Mouse (Mus musculus) natural killer cell, adult 2 months (primary cell): ENCODE results near the gene Ptprn2.

Experiments
- DNase-seq, 2 experiments: peaks; one replicate each; pipeline ENCODE4 v3.0.0; 2022; ENCODE audit warnings: low spot score in 2 of 2

Ptprn2 gene

DNA sequence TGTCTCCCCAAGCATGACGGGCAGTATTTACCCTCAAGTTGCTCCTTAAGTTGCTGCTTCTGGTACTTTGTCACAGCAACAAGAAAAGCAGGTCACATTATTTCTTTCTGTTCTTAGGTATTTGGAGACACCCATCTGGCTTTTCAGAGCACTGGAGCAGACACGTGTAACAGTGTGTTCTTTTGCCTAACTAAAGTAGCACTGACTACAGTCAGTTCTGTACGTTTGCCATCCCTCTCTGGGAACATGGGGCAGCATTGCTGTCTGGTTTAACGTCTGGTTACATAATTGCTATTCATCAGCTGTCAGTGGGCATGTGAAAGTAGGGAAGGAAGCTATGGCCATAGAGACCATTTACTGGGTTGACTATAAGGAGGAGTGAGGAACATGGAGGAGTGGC, 736.4 kb downstream of the Ptprn2 start:
- no peak for DNase-seq

- DNase-seq: no peak
Observed at GRCm38 (mm10) chr12:117224036-117224435, 738.5 kb downstream of the Ptprn2 start.

DNA sequence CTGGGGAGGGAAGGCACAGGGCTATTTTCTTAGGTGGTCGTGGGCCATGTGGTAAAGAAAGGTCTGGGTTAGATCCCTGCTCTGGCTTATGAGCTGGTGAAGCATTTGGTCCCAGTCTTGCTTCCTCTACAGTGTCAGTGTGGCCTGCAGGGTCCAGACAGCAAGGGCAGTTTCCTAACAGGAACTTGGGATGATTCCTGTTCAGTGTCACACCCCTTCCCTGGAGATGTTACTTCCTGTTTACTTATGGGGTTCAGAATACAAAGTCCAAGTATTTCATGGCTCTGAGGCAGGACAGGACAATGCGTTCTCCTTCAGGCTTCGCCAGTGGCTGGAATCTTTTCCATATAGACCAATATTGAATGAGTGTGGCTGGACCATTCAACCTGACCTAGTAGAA, 741.7 kb downstream of the Ptprn2 start:
- no peak for DNase-seq

GRCm38 (mm10) chr12:117229442-117229841, 743.9 kb downstream of the Ptprn2 start:
- no peak for DNase-seq

GRCm38 (mm10) chr12:117230282-117230681, 744.8 kb downstream of the Ptprn2 start:
- DNase-seq: no peak

DNA sequence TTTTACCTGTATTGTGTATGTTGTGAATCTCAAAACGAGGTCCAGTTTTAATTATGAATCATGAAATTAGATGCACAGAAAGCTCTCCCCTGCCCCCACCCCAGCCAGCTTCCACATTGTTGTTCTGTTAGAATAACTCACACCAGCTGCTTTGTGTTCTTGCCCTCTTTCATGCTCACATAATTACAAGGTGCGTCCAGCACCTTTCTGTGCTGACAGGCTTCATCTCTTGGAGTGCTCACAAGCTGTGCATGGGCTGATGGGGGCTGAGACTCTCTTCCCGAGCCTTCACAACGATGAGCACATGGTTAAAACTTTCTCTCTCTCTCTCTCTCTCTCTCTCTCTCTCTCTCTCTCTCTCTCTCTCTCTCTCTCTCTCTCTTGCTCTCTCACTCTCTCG, 746.3 kb downstream of the Ptprn2 start:
- DNase-seq: no peak

- DNase-seq: no peak
Observed at GRCm38 (mm10) chr12:117235114-117235513, 749.6 kb downstream of the Ptprn2 start.

GRCm38 (mm10) chr12:117236020-117236734, 750.7 kb downstream of the Ptprn2 start:
- DNase-seq: no peak

GRCm38 (mm10) chr12:117236981-117237380, 751.5 kb downstream of the Ptprn2 start:
- DNase-seq: no peak

DNA sequence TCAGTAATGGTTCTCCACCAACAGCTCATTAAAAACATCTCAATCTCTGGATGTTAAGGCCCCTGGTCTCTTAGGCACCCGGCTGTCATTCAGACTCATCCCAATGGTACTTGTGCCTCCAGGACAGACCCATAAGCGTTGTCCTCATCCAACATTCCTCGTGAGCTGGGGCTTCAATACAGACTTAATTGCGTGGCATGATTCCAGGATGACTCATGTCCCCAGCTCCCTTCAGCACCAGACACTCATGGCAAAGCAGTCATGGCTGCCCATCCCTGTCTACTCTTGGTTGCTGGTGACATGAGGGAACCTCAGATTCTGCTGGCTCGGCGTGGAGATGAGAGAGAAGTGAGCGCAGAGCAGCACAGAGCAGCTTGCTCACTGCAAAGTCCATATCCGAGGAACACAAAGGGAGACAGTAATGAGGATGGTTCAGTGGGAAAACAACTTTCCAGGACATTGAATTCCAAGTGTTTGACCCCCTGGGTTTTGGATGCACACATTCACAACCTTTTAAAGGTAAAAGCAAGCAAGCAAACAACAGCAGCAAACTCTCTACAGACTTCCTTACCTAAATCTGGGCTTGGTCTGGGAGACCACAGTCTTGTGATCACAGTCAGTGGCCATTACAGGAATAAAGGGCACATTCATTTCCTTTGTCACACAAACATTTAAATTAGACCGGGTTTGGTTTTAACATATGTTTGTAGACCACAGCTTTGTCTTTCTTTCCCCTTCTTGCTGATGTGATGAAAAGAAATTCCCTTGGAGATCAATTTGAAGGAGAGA, 754.6 kb downstream of the Ptprn2 start:
- no peak for DNase-seq

GRCm38 (mm10) chr12:117242181-117242580, 756.7 kb downstream of the Ptprn2 start:
- DNase-seq: no peak

DNA sequence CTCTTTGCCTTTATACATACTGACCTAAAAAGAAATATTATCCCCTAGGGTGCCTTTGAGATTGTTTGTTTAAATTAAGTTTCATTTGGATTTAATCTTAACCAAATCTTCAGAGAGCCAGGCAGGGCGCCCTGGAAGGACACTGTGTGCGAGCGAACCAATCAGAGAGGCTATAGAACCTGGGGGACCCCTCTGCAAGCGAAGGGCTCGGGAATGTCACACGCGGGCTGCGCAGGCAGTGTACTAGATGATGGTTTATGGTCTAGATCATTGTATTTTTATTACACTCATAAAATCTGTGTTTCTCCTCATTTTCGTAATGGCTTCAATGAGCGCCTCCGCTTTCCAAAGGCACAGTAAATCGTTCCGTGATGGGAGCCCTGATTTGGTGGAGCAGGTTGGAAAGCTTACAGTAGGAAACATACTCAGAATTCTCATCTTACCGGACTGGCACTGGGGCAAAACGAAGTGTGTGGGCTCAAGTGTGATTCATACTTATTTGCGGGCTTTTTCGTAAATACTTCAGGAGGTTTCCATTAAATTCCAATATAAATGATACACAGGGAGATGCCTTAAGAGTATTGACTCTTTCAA, 760.5 kb downstream of the Ptprn2 start:
- no peak for DNase-seq

GRCm38 (mm10) chr12:117250465-117250864, 764.9 kb downstream of the Ptprn2 start:
- no peak for DNase-seq

DNA sequence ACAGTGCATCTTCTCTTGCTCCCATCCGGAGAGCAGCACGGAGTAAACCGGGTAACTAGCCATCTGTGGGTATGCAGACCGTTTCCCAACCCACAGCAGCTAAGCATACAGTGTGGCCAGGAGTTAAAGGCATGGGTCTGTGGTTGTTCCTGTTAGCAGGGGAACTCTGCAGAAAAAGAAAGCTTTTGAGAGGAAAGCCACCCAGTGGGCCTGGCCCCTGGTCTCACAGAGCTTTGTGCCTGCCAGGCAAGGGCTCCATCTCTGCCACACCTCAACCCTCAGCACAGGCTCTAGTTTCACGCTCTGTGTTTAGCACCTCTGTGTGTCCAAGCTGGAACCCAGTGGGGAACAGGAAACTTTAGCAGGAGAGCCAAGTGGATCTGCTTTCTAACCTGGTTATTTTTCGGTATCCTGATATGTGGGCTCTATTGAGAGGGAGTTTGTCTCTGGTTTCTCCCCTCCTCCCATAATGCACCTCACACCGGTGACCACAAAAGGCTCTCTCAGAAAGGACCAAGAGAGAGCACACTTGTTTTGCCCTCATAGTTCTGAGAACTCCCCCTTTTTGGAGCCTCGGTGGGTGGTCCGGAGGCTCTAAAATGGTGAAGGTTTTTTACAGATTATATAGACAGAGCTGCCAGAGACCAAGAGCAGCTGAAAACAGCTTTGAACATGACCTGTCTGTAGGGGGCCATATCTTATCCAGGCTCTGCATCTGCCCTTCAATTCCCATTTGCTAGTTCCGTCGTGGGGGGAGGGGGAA, 766.3 kb downstream of the Ptprn2 start:
- DNase-seq: peak in 1 of 2 experiments; percentile 9

GRCm38 (mm10) chr12:117252426-117252779, 766.9 kb downstream of the Ptprn2 start:
- DNase-seq: no peak

DNA sequence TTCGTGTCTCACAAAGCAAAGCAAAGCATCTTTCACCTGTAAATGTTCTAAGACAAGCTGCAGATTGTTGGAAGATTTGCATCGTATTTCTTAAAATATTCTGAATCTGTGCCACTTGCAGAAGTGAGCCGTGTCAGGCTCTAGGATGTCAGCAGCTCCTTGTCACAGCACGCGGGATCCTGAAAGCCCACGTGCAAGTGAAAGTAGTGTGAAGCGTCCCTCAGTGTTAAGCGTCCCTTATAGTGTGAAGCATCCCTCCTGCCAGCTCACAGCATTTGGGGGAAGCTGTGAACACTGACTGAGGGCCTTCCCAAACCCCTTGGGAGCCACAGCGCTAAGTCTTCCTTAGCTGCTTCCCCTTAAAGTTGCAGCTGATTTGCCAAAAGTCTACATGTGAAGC, 768.8 kb downstream of the Ptprn2 start:
- no peak for DNase-seq

GRCm38 (mm10) chr12:117255325-117255724, 769.8 kb downstream of the Ptprn2 start:
- no peak for DNase-seq

DNA sequence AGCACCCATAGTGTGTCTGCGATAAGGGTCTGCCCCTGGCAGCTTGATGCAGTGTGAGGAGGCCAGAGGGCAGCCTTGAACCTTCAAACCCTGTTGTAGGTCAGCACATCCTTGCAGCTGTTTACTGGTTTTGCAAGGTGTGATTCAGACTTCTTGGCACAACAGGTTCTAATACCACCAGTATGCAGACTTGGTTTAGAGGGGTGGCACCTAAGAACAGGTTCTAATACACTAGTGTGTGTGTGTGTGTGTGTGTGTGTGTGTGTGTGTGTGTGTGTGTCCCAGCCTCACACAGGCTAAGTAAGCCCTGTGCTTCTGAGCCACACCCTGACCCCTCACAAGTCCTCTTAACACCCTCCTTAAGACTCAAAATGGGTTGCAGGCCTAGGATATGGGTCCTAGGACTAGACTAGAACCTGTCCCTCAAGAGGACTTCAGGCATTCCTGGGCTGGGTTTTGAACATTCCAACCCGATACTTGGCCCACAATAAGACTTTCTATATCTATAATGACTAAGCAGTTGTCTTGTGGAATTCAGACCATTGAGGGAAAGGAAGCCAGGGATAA, 770.3 kb downstream of the Ptprn2 start:
- no peak for DNase-seq

GRCm38 (mm10) chr12:117256849-117257204, 771.3 kb downstream of the Ptprn2 start:
- DNase-seq: no peak

DNA sequence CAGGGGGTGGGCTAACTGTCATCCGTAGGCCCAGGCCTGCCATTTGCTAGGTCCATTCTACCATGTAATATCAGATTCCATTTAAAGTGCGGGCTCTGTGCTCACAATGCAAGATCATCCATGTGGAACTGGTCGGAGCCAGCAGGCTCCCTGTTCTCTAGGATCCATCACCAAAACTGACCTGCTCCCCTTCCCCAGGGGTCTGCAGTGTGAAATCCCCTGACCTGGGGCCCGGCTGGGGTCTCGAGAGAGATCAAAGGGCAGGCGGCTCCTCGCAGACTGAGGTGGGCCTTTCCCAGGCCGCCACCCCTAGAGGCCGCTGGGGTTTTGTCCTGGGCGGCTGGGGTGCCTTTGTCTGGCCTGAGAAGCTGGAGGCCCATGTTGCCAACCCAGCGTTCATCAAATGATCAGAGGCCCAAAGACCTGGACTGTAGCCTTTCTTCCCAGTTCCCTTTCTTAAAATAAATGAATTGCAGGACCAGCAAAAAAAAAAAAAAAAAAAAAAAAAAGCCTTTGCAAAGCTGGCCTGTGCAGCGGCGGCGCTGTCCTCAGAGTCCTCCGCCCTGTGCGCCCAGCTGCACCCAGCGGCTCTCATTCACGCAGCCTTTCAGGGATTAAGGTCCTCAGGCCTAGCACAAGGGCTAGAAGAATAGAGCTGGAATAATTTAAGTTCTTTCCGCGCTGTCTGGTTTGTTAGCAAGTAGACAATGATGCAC, 771.8 kb downstream of the Ptprn2 start:
- no peak for DNase-seq

GRCm38 (mm10) chr12:117257921-117258497, 772.5 kb downstream of the Ptprn2 start:
- DNase-seq: no peak
